Mouse (Mus musculus) forebrain, embryonic 13.5 days (tissue): ENCODE measurements around the gene Aanat. TPM values are rescaled to one million over a fixed set of nuclear protein-coding genes. Genes with fewer than 3 reads are reported as not detected.

Experiments used
- ATAC-seq: fragments of 200-750 bp; cut with Nextera tagmentation; 2 replicates; pipeline ENCODE4 v1.8.0; 2017
- H3K27ac ChIP-seq: fragments of 300-500 bp; sonication (generic); 2 replicates; pipeline ENCODE4 v1.5.1; 2015; ENCODE audit warnings: inconsistent platforms, mild to moderate bottlenecking, moderate library complexity
- H3K27me3 ChIP-seq: fragments of 300-500 bp; sonication (generic); 2 replicates; pipeline ENCODE4 v1.6.1; 2015; ENCODE audit warnings: mild to moderate bottlenecking, inconsistent platforms
- H3K36me3 ChIP-seq: fragments of 300-500 bp; sonication (generic); 2 replicates; pipeline ENCODE4 v1.6.1; 2015; ENCODE audit warnings: mild to moderate bottlenecking, inconsistent platforms; ENCODE audit not compliant: poor library complexity, severe bottlenecking
- H3K4me1 ChIP-seq: fragments of 300-500 bp; sonication (generic); 2 replicates; pipeline ENCODE4 v1.6.1; 2015; ENCODE audit warnings: inconsistent platforms
- H3K4me2 ChIP-seq: fragments of 300-500 bp; sonication (generic); 2 replicates; pipeline ENCODE4 v1.6.1; 2015; ENCODE audit warnings: inconsistent platforms, mild to moderate bottlenecking, moderate library complexity
- H3K4me3 ChIP-seq: fragments of 300-500 bp; sonication (generic); 2 replicates; pipeline ENCODE4 v1.5.1; 2015; ENCODE audit warnings: mild to moderate bottlenecking, inconsistent platforms
- H3K9ac ChIP-seq: fragments of 300-500 bp; sonication (generic); 2 replicates; pipeline ENCODE4 v1.6.1; 2015; ENCODE audit warnings: mild to moderate bottlenecking, inconsistent platforms
- H3K9me3 ChIP-seq: fragments of 300-500 bp; sonication (generic); replicated peaks from 2 replicates; pipeline ENCODE4 v1.6.1; 2016; ENCODE audit warnings: inconsistent platforms
- WGBS: fragments of 180-500 bp; shearing (Covaris S2); methylation state at CpG from one replicate; pipeline ENCODE4 v1.1.7; 2015; 5-methylcytosine and 5-hydroxymethylcytosine counted together
- polyA plus RNA-seq: library from polyadenylated mRNA; unstranded; fragments of >200 nt; fragmentation: Nextera tagmentation; extraction: Ambion mirVana; gene quantifications from 2 replicates; pipeline ENCODE4 v1.2.1, GENCODE M21; 2015

Aanat gene
- polyA plus RNA-seq, 1 experiment from 2014 or later, result 0.25 TPM

GRCm38 (mm10) chr11:116554171-116554878 lies 31.9 kb upstream of the Aanat start:
- H3K4me1 ChIP-seq, result peaks cover 20% of the 10 kb centered on the region
- H3K27ac ChIP-seq, result no peak overlapping the region
- H3K4me2 ChIP-seq, result no peak overlapping the region
- H3K27me3 ChIP-seq, result no peaks in the 10 kb centered on the region
- no peaks in the 10 kb centered on the region for H3K36me3 ChIP-seq
- WGBS, result 48% methylated on average over 12 of the region's 12 CpGs
- ATAC-seq, result no peak
- H3K9ac ChIP-seq, result no peak overlapping the region
- H3K4me3 ChIP-seq, result no peak overlapping the region
- H3K9me3 ChIP-seq, result no peaks in the 10 kb centered on the region

- H3K4me2 ChIP-seq, result no peak overlapping the region
- no peaks in the 10 kb centered on the region for H3K36me3 ChIP-seq
- ATAC-seq, result no peak
- no peaks in the 10 kb centered on the region for H3K27me3 ChIP-seq
- H3K9me3 ChIP-seq, result no peaks in the 10 kb centered on the region
- WGBS, result 85% methylated on average over 1 of the region's 1 CpGs
- H3K9ac ChIP-seq, result no peak overlapping the region
- H3K27ac ChIP-seq, result 0 out of 2 replicates have a peak overlapping the region, but pooled peaks have one; percentile 20
- no peak overlapping the region for H3K4me3 ChIP-seq
- H3K4me1 ChIP-seq, result peaks cover 20% of the 10 kb centered on the region
Observed at GRCm38 (mm10) chr11:116555572-116555971, 30.7 kb upstream of the Aanat start.

- no peak overlapping the region for H3K27ac ChIP-seq
- H3K27me3 ChIP-seq, result no peaks in the 10 kb centered on the region
- H3K36me3 ChIP-seq, result no peaks in the 10 kb centered on the region
- 79% methylated on average over 6 of the region's 6 CpGs for WGBS
- ATAC-seq, result no peak
- no peak overlapping the region for H3K4me2 ChIP-seq
- H3K4me3 ChIP-seq, result no peak overlapping the region
- no peak overlapping the region for H3K9ac ChIP-seq
- H3K9me3 ChIP-seq, result no peaks in the 10 kb centered on the region
- peaks cover 20% of the 10 kb centered on the region for H3K4me1 ChIP-seq
Observed at GRCm38 (mm10) chr11:116556308-116556707, 29.9 kb upstream of the Aanat start.

- 91% methylated on average over 7 of the region's 7 CpGs for WGBS
- no peaks in the 10 kb centered on the region for H3K27me3 ChIP-seq
- H3K4me2 ChIP-seq, result no peak overlapping the region
- no peak overlapping the region for H3K27ac ChIP-seq
- 0 out of 2 replicates have a peak, but pooled peaks cover 8% of the 10 kb centered on the region for H3K36me3 ChIP-seq
- peaks cover 16% of the 10 kb centered on the region for H3K4me1 ChIP-seq
- ATAC-seq, result no peak
- no peak overlapping the region for H3K9ac ChIP-seq
- H3K9me3 ChIP-seq, result no peaks in the 10 kb centered on the region
- H3K4me3 ChIP-seq, result no peak overlapping the region
Observed at GRCm38 (mm10) chr11:116565283-116566041, 20.8 kb upstream of the Aanat start.

- 89% methylated on average over 8 of the region's 8 CpGs for WGBS
- H3K4me3 ChIP-seq, result no peak overlapping the region
- ATAC-seq, result no peak
- H3K4me1 ChIP-seq, result peaks cover 34% of the 10 kb centered on the region
- H3K9me3 ChIP-seq, result no peaks in the 10 kb centered on the region
- H3K4me2 ChIP-seq, result no peak overlapping the region
- no peaks in the 10 kb centered on the region for H3K27me3 ChIP-seq
- peaks cover 5% of the 10 kb centered on the region; the same call in 1 of the 2 replicates for H3K36me3 ChIP-seq
- H3K9ac ChIP-seq, result no peak overlapping the region
- H3K27ac ChIP-seq, result no peak overlapping the region
Observed at GRCm38 (mm10) chr11:116567531-116567930, 18.7 kb upstream of the Aanat start.

GRCm38 (mm10) chr11:116570821-116571220 lies 15.4 kb upstream of the Aanat start:
- H3K27me3 ChIP-seq, result no peaks in the 10 kb centered on the region
- H3K4me1 ChIP-seq, result peaks cover 64% of the 10 kb centered on the region
- no peak for ATAC-seq
- H3K9me3 ChIP-seq, result no peaks in the 10 kb centered on the region
- H3K27ac ChIP-seq, result no peak overlapping the region
- H3K9ac ChIP-seq, result no peak overlapping the region
- no peaks in the 10 kb centered on the region; the same call in 1 of the 2 replicates for H3K36me3 ChIP-seq
- no peak overlapping the region for H3K4me3 ChIP-seq
- 87% methylated on average over 7 of the region's 7 CpGs for WGBS
- no peak overlapping the region for H3K4me2 ChIP-seq

- H3K27me3 ChIP-seq, result no peaks in the 10 kb centered on the region
- H3K36me3 ChIP-seq, result no peaks in the 10 kb centered on the region; the same call in 1 of the 2 replicates
- peaks cover 73% of the 10 kb centered on the region for H3K4me1 ChIP-seq
- H3K27ac ChIP-seq, result no peak overlapping the region
- H3K4me3 ChIP-seq, result no peak overlapping the region
- no peaks in the 10 kb centered on the region for H3K9me3 ChIP-seq
- no peak overlapping the region for H3K4me2 ChIP-seq
- WGBS, result 82% methylated on average over 19 of the region's 19 CpGs
- no peak for ATAC-seq
- no peak overlapping the region for H3K9ac ChIP-seq
Observed at GRCm38 (mm10) chr11:116571767-116572679, 14.2 kb upstream of the Aanat start.

GRCm38 (mm10) chr11:116572756-116573543 lies 13.3 kb upstream of the Aanat start:
- Histone ChIP-seq H3K4me1 (peaks cover 70% of the 10 kb centered on the region), H3K27ac (no peak overlapping the region), H3K9me3 (no peaks in the 10 kb centered on the region), H3K36me3 (no peaks in the 10 kb centered on the region; the same call in 1 of the 2 replicates), H3K9ac (no peak overlapping the region), H3K4me3 (no peak overlapping the region), H3K4me2 (no peak overlapping the region), H3K27me3 (no peaks in the 10 kb centered on the region)
- 67% methylated on average over 12 of the region's 12 CpGs for WGBS
- ATAC-seq, result no peak

GRCm38 (mm10) chr11:116574486-116574885 lies 11.7 kb upstream of the Aanat start:
- H3K9ac ChIP-seq, result no peak overlapping the region
- 68% methylated on average over 6 of the region's 6 CpGs for WGBS

GRCm38 (mm10) chr11:116574982-116575381 lies 11.2 kb upstream of the Aanat start:
- 70% methylated on average over 6 of the region's 6 CpGs for WGBS
- Histone ChIP-seq H3K36me3 (no peaks in the 10 kb centered on the region; the same call in 1 of the 2 replicates), H3K27ac (no peak overlapping the region), H3K4me3 (no peak overlapping the region), H3K4me1 (peaks cover 84% of the 10 kb centered on the region), H3K9me3 (no peaks in the 10 kb centered on the region), H3K9ac (no peak overlapping the region), H3K27me3 (no peaks in the 10 kb centered on the region), H3K4me2 (no peak overlapping the region)
- ATAC-seq, result no peak

More at GRCm38 (mm10) chr11:116574486-116574885, 11.7 kb upstream of the Aanat start:
- Histone ChIP-seq H3K27me3 (no peaks in the 10 kb centered on the region), H3K9me3 (no peaks in the 10 kb centered on the region), H3K4me1 (peaks cover 82% of the 10 kb centered on the region), H3K4me2 (no peak overlapping the region), H3K4me3 (no peak overlapping the region), H3K27ac (no peak overlapping the region), H3K36me3 (no peaks in the 10 kb centered on the region; the same call in 1 of the 2 replicates)
- ATAC-seq, result no peak

GRCm38 (mm10) chr11:116575396-116575795 lies 10.8 kb upstream of the Aanat start:
- H3K9me3 ChIP-seq, result no peaks in the 10 kb centered on the region
- 88% methylated on average over 2 of the region's 2 CpGs for WGBS
- peaks cover 83% of the 10 kb centered on the region for H3K4me1 ChIP-seq
- H3K4me3 ChIP-seq, result no peak overlapping the region
- no peak for ATAC-seq
- H3K27ac ChIP-seq, result no peak overlapping the region
- H3K36me3 ChIP-seq, result no peaks in the 10 kb centered on the region; the same call in 1 of the 2 replicates
- no peaks in the 10 kb centered on the region for H3K27me3 ChIP-seq
- H3K4me2 ChIP-seq, result no peak overlapping the region
- no peak overlapping the region for H3K9ac ChIP-seq
